Mouse (Mus musculus) midbrain, embryonic 15.5 days (tissue): ENCODE results near the gene Fmo2. TPM values are rescaled to one million over a fixed set of nuclear protein-coding genes. Genes with fewer than 3 reads are reported as not detected.

Source experiments
- polyA plus RNA-seq: library from polyadenylated mRNA; unstranded; fragments of >200 nt; fragmentation: Nextera tagmentation; extraction: Ambion mirVana; gene quantifications from 2 replicates; pipeline ENCODE4 v1.2.1, GENCODE M21; 2015

Fmo2 gene
- polyA plus RNA-seq, 1 experiment from 2014 or later: not detected

Other genes with a start within 250 kb of the Fmo2 start
- not detected in 2 replicates for gene Myocos, start 240.5 kb downstream of the Fmo2 start, polyA plus RNA-seq
- gene Prrc2c, start 158.2 kb downstream of the Fmo2 start, polyA plus RNA-seq: 142 and 158 TPM in 2 replicates
- gene Fmo4, start 84.8 kb downstream of the Fmo2 start, polyA plus RNA-seq: 0.19 and 0.27 TPM in 2 replicates
- gene Fmo1, start 32.1 kb downstream of the Fmo2 start, polyA plus RNA-seq: 23.3 and 32.1 TPM in 2 replicates
- not detected in 2 replicates for gene Fmo6, start 38.8 kb upstream of the Fmo2 start, polyA plus RNA-seq
- gene Fmo3, start 85.8 kb upstream of the Fmo2 start, polyA plus RNA-seq: not detected in 2 replicates
- not detected in 2 replicates for gene Mroh9, start 186.9 kb upstream of the Fmo2 start, polyA plus RNA-seq